Mouse (Mus musculus): Measurements from ENCODE around the gene Dlg1. TPM values are rescaled to one million over a fixed set of nuclear protein-coding genes. Genes with fewer than 3 reads are reported as not detected.
"Not testable (repeated sequence)": the region's sequence is repeated elsewhere in the genome, so short reads cannot be mapped to it uniquely, and the experiment has no call there.

Gene Dlg1
- polyA plus RNA-seq, 1 experiment from 2014 or later: 8.8 TPM

- ATAC-seq (ENCODE audit: low read depth): no peak
- Histone ChIP-seq H3K4me3 (replicated peaks) (no peak overlapping the region), H3K4me2 (no peak overlapping the region), H3K36me3 (no peaks in the 10 kb centered on the region), H3K27ac (no peak overlapping the region), H3K9me3 (replicated peaks) (no peaks in the 10 kb centered on the region), H3K27me3 (no peaks in the 10 kb centered on the region), H3K4me1 (replicated peaks) (peaks cover 25% of the 10 kb centered on the region; the same call in 1 of the 2 replicates), H3K9ac (no peak overlapping the region)
- DNase-seq: no peak
- WGBS (ENCODE audit: insufficient replicate concordance): 73% methylated on average over 11 of the region's 11 CpGs
Observed at GRCm38 (mm10) chr16:31695286-31696020, 32.2 kb downstream of the Dlg1 start.

- H3K4me1 ChIP-seq (replicated peaks): peaks cover 29% of the 10 kb centered on the region; the same call in 1 of the 2 replicates
- H3K4me3 ChIP-seq (replicated peaks): no peak overlapping the region
- no peaks in the 10 kb centered on the region for H3K27me3 ChIP-seq
- H3K4me2 ChIP-seq: no peak overlapping the region
- 16% methylated on average over 6 of the region's 6 CpGs for WGBS (ENCODE audit: insufficient replicate concordance)
- ATAC-seq (ENCODE audit: low read depth) (no peak), DNase-seq (no peak)
- H3K27ac ChIP-seq: no peak overlapping the region
- H3K9me3 ChIP-seq (replicated peaks): no peaks in the 10 kb centered on the region
- H3K36me3 ChIP-seq: no peaks in the 10 kb centered on the region
- H3K9ac ChIP-seq: no peak overlapping the region
Observed at GRCm38 (mm10) chr16:31696367-31696766, 33.1 kb downstream of the Dlg1 start.

GRCm38 (mm10) chr16:31697341-31697740, 34.1 kb downstream of the Dlg1 start:
- ATAC-seq (ENCODE audit: low read depth) (no peak), DNase-seq (no peak)
- peaks cover 30% of the 10 kb centered on the region; the same call in 1 of the 2 replicates for H3K4me1 ChIP-seq (replicated peaks)
- no peak overlapping the region for H3K4me3 ChIP-seq (replicated peaks)
- H3K9ac ChIP-seq: no peak overlapping the region
- no peaks in the 10 kb centered on the region for H3K27me3 ChIP-seq
- H3K36me3 ChIP-seq: no peaks in the 10 kb centered on the region
- H3K27ac ChIP-seq: no peak overlapping the region
- no peaks in the 10 kb centered on the region for H3K9me3 ChIP-seq (replicated peaks)
- whole genome bisulfite sequencing (ENCODE audit: insufficient replicate concordance): 72% methylated on average over 4 of the region's 4 CpGs
- H3K4me2 ChIP-seq: no peak overlapping the region

GRCm38 (mm10) chr16:31705213-31705612, 42.0 kb downstream of the Dlg1 start:
- DNase-seq (no peak), ATAC-seq (ENCODE audit: low read depth) (no peak)
- 22% methylated on average over 2 of the region's 2 CpGs for WGBS (ENCODE audit: insufficient replicate concordance)
- Histone ChIP-seq H3K27ac (no peak overlapping the region), H3K4me2 (no peak overlapping the region), H3K4me1 (replicated peaks) (peaks cover 16% of the 10 kb centered on the region), H3K9ac (no peak overlapping the region), H3K9me3 (replicated peaks) (no peaks in the 10 kb centered on the region), H3K4me3 (replicated peaks) (no peak overlapping the region), H3K36me3 (no peaks in the 10 kb centered on the region), H3K27me3 (no peaks in the 10 kb centered on the region)

- ATAC-seq (ENCODE audit: low read depth) (no peak), DNase-seq (no peak)
- Histone ChIP-seq H3K4me1 (replicated peaks) (peaks cover 15% of the 10 kb centered on the region), H3K27me3 (no peaks in the 10 kb centered on the region), H3K9ac (no peak overlapping the region), H3K4me3 (replicated peaks) (no peak overlapping the region), H3K4me2 (no peak overlapping the region), H3K9me3 (replicated peaks) (no peaks in the 10 kb centered on the region), H3K36me3 (no peaks in the 10 kb centered on the region), H3K27ac (no peak overlapping the region)
- WGBS (ENCODE audit: insufficient replicate concordance): 85% methylated on average over 3 of the region's 3 CpGs
Observed at GRCm38 (mm10) chr16:31705904-31706303, 42.7 kb downstream of the Dlg1 start.

- ATAC-seq (ENCODE audit: low read depth): no peak
- Histone ChIP-seq H3K36me3 (no peaks in the 10 kb centered on the region), H3K27me3 (no peaks in the 10 kb centered on the region), H3K9ac (no peak overlapping the region), H3K9me3 (replicated peaks) (no peaks in the 10 kb centered on the region), H3K27ac (no peak overlapping the region), H3K4me2 (no peak overlapping the region), H3K4me1 (replicated peaks) (peaks cover 12% of the 10 kb centered on the region), H3K4me3 (replicated peaks) (no peak overlapping the region)
- no peak for DNase-seq
- 64% methylated on average over 3 of the region's 3 CpGs for WGBS (ENCODE audit: insufficient replicate concordance)
Observed at GRCm38 (mm10) chr16:31707326-31707725, 44.1 kb downstream of the Dlg1 start.

- Histone ChIP-seq H3K4me3 (replicated peaks) (no peak overlapping the region), H3K27ac (no peak overlapping the region), H3K36me3 (no peaks in the 10 kb centered on the region), H3K9me3 (replicated peaks) (no peaks in the 10 kb centered on the region), H3K27me3 (no peaks in the 10 kb centered on the region), H3K9ac (no peak overlapping the region), H3K4me1 (replicated peaks) (0 out of 2 replicates have a peak, but pooled peaks cover 5% of the 10 kb centered on the region), H3K4me2 (no peak overlapping the region)
- DNase-seq: no peak
- WGBS (ENCODE audit: insufficient replicate concordance): 84% methylated on average over 1 of the region's 1 CpGs
- ATAC-seq (ENCODE audit: low read depth): no peak
Observed at GRCm38 (mm10) chr16:31722991-31723390, 59.7 kb downstream of the Dlg1 start.

- H3K27me3 ChIP-seq: no peaks in the 10 kb centered on the region
- H3K4me2 ChIP-seq: no peak overlapping the region
- H3K4me1 ChIP-seq (replicated peaks): 0 out of 2 replicates have a peak, but pooled peaks cover 5% of the 10 kb centered on the region
- WGBS (ENCODE audit: insufficient replicate concordance): 43% methylated on average over 1 of the region's 1 CpGs
- DNase-seq: peak; percentile 5
- H3K4me3 ChIP-seq (replicated peaks): no peak overlapping the region
- H3K9ac ChIP-seq: no peak overlapping the region
- H3K36me3 ChIP-seq: no peaks in the 10 kb centered on the region
- ATAC-seq (ENCODE audit: low read depth): no peak
- no peak overlapping the region for H3K27ac ChIP-seq
- H3K9me3 ChIP-seq (replicated peaks): no peaks in the 10 kb centered on the region
Observed at GRCm38 (mm10) chr16:31724121-31724520, 60.9 kb downstream of the Dlg1 start.

- no peaks in the 10 kb centered on the region for H3K9me3 ChIP-seq (replicated peaks)
- H3K27ac ChIP-seq: no peak overlapping the region
Observed at GRCm38 (mm10) chr16:31724818-31725217, 61.6 kb downstream of the Dlg1 start.

GRCm38 (mm10) chr16:31730971-31731370, 67.7 kb downstream of the Dlg1 start:
- H3K9me3 ChIP-seq (replicated peaks); H3K4me2 ChIP-seq; H3K36me3 ChIP-seq; H3K27me3 ChIP-seq; H3K4me1 ChIP-seq (replicated peaks); ATAC-seq (ENCODE audit: low read depth); H3K9ac ChIP-seq; H3K27ac ChIP-seq; DNase-seq; H3K4me3 ChIP-seq (replicated peaks): not testable (repeated sequence)
- 89% methylated on average over 1 of the region's 1 CpGs for WGBS (ENCODE audit: insufficient replicate concordance)

More at GRCm38 (mm10) chr16:31724818-31725217, 61.6 kb downstream of the Dlg1 start:
- Histone ChIP-seq H3K36me3 (no peaks in the 10 kb centered on the region), H3K4me2 (no peak overlapping the region), H3K4me3 (replicated peaks) (no peak overlapping the region), H3K27me3 (no peaks in the 10 kb centered on the region), H3K9ac (no peak overlapping the region), H3K4me1 (replicated peaks) (0 out of 2 replicates have a peak, but pooled peaks cover 5% of the 10 kb centered on the region)
- ATAC-seq (ENCODE audit: low read depth): no peak
- WGBS (ENCODE audit: insufficient replicate concordance): 72% methylated on average over 4 of the region's 4 CpGs
- DNase-seq: no peak

- Histone ChIP-seq H3K27ac (no peak overlapping the region), H3K4me1 (replicated peaks) (0 out of 2 replicates have a peak, but pooled peaks cover 10% of the 10 kb centered on the region), H3K9ac (no peak overlapping the region), H3K9me3 (replicated peaks) (no peaks in the 10 kb centered on the region), H3K4me3 (replicated peaks) (no peak overlapping the region), H3K36me3 (peaks cover 6% of the 10 kb centered on the region; the same call in 1 of the 2 replicates), H3K27me3 (no peaks in the 10 kb centered on the region), H3K4me2 (no peak overlapping the region)
- DNase-seq: no peak
- no peak for ATAC-seq (ENCODE audit: low read depth)
- 86% methylated on average over 4 of the region's 4 CpGs for WGBS (ENCODE audit: insufficient replicate concordance)
Observed at GRCm38 (mm10) chr16:31737081-31737480, 73.8 kb downstream of the Dlg1 start.

- no peaks in the 10 kb centered on the region for H3K27me3 ChIP-seq
- peaks cover 6% of the 10 kb centered on the region; the same call in 1 of the 2 replicates for H3K36me3 ChIP-seq
- H3K4me2 ChIP-seq: no peak overlapping the region
- ATAC-seq (ENCODE audit: low read depth) (no peak), DNase-seq (no peak)
- no peaks in the 10 kb centered on the region for H3K9me3 ChIP-seq (replicated peaks)
- H3K4me1 ChIP-seq (replicated peaks): 0 out of 2 replicates have a peak, but pooled peaks cover 10% of the 10 kb centered on the region
- no peak overlapping the region for H3K9ac ChIP-seq
- no peak overlapping the region for H3K27ac ChIP-seq
- H3K4me3 ChIP-seq (replicated peaks): no peak overlapping the region
- 56% methylated on average over 3 of the region's 3 CpGs for WGBS (ENCODE audit: insufficient replicate concordance)
Observed at GRCm38 (mm10) chr16:31737761-31738160, 74.5 kb downstream of the Dlg1 start.

Measured in liver, embryonic 13.5 days (tissue).